Mouse (Mus musculus) kidney, adult 2 months (tissue): ENCODE results near the gene Gm21149.
"Not testable (repeated sequence)": the region's sequence is repeated elsewhere in the genome, so short reads cannot be mapped to it uniquely, and the experiment has no call there.

Experiments
- CTCF ChIP-seq: fragments of 200-500 bp; conservative IDR thresholded peaks from 2 replicates; pipeline ENCODE4 v1.5.1; 2011; ENCODE audit warnings: low read depth, mild to moderate bottlenecking, control low read depth, low read length, moderate library complexity, mixed read lengths; ENCODE audit not compliant: insufficient read depth, insufficient read length
- POLR2A ChIP-seq: fragments of 200-500 bp; IDR thresholded peaks from one replicate; pipeline ENCODE4 v1.6.1; 2011; ENCODE audit warnings: low read depth, low read length, control low read depth

DNA sequence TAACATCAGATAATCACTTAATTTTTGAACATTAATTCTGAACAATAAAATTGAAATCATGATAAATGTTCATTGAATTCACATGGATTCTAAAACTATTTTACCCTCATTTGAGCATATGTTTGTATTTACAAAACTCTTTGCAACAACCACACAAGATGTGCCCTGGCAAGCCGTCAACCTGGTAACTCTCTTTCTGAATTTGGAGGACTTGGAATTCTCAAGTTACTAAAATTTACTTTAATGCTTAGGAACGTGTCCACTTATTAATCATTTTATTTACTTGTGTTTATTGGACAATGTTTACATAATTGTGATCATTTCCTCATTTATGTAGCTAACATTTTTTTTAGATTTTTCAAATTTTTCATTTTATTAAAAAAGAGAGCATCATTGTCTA lies 40.8 kb upstream of the Gm21149 start:
- not testable (repeated sequence) for TF ChIP-seq CTCF, POLR2A
